Comparison of ENCODE assay signal across 24 mouse cellular contexts in genomic region chr5:73212446-73212845, GRCm38 (mm10).
"Had no signal": no experiment of that assay in that cellular context is flagged by ENCODE, and none has a peak within 500 bp of the region (broad histone marks: within the 10 kb centered on the region; RNA-seq: fewer than 3 reads in every experiment).

No protein-coding gene starts in this region.

- H3K36me3 ChIP-seq: forebrain, embryonic 15.5 days; heart, embryonic 15.5 days; hindbrain, embryonic 15.5 days had no signal

- H3K4me3 ChIP-seq: forebrain, embryonic 15.5 days; heart, embryonic 13.5 days; heart, embryonic 15.5 days; hindbrain, embryonic 13.5 days; hindbrain, embryonic 15.5 days; kidney, embryonic 15.5 days; limb, embryonic 10.5 days; limb, embryonic 12.5 days had no signal

- DNase-seq: forebrain, postnatal 0 days; gastrocnemius, postnatal 25 days; heart, adult 18-20 months; heart, postnatal 14 days; heart, postnatal 36 days; kidney, adult 11 months; kidney, adult 2 months; kidney, adult 9 months; kidney, postnatal 14 days; kidney, postnatal 36 days; layer of hippocampus, adult 9-11 months; layer of hippocampus, postnatal 36 days; liver had no signal

- ATAC-seq: forebrain, embryonic 15.5 days; forebrain, postnatal 0 days; hindbrain, postnatal 0 days; intestine, embryonic 16.5 days had no signal

- H3K4me1 ChIP-seq: limb, embryonic 10.5 days had no signal

- H3K27me3 ChIP-seq: forebrain, embryonic 15.5 days; heart, embryonic 13.5 days; heart, embryonic 15.5 days; hindbrain, embryonic 13.5 days; hindbrain, embryonic 15.5 days; kidney, embryonic 15.5 days; limb, embryonic 12.5 days had no signal

- H3K9me3 ChIP-seq: forebrain, embryonic 15.5 days; heart, embryonic 13.5 days; heart, embryonic 15.5 days; hindbrain, embryonic 13.5 days; hindbrain, embryonic 15.5 days; kidney, embryonic 15.5 days; limb, embryonic 10.5 days; limb, embryonic 12.5 days had no signal

- H3K27ac ChIP-seq: forebrain, embryonic 15.5 days; heart, embryonic 13.5 days; heart, embryonic 15.5 days; hindbrain, embryonic 13.5 days; hindbrain, embryonic 15.5 days; hindbrain, postnatal 0 days; kidney, embryonic 15.5 days; kidney, postnatal 0 days; limb, embryonic 10.5 days; limb, embryonic 12.5 days had no signal
